Mouse (Mus musculus) ES-E14 (cell line): ENCODE measurements around the gene Ecsit.

Experiments used
- CHD2 ChIP-seq: IDR thresholded peaks from 2 replicates; pipeline ENCODE4 v1.6.1; 2014; ENCODE audit warnings: mild to moderate bottlenecking, low read depth, low read length, inconsistent platforms
- HCFC1 ChIP-seq: IDR thresholded peaks from 2 replicates; pipeline ENCODE4 v1.6.1; 2012; ENCODE audit warnings: low read length, inconsistent platforms, borderline replicate concordance; ENCODE audit not compliant: insufficient read depth
- MAFK ChIP-seq: IDR thresholded peaks from 2 replicates; pipeline ENCODE4 v1.6.1; 2014; ENCODE audit warnings: mild to moderate bottlenecking, low read depth, low read length, inconsistent platforms; ENCODE audit not compliant: insufficient read depth
- ZC3H11A ChIP-seq: IDR thresholded peaks from 2 replicates; pipeline ENCODE4 v1.6.1; 2012; ENCODE audit warnings: low read depth, mild to moderate bottlenecking, inconsistent platforms, low read length, borderline replicate concordance
- ZNF384 ChIP-seq: IDR thresholded peaks from 2 replicates; pipeline ENCODE4 v1.6.1; 2012; ENCODE audit warnings: low read depth, low read length, inconsistent platforms

GRCm38 (mm10) chr9:22099922-22100321 is 14.7 kb upstream of the Ecsit start:
- TF ChIP-seq MAFK (no peak), ZNF384 (no peak), CHD2 (no peak), HCFC1 (no peak), ZC3H11A (no peak)
